Mouse (Mus musculus): ENCODE results near the gene Abhd14b. TPM values are rescaled to one million over a fixed set of nuclear protein-coding genes. Genes with fewer than 3 reads are reported as not detected.

Gene Abhd14b
- 1 to 10 TPM; 2.5 TPM for total RNA-seq (2023)

DNA sequence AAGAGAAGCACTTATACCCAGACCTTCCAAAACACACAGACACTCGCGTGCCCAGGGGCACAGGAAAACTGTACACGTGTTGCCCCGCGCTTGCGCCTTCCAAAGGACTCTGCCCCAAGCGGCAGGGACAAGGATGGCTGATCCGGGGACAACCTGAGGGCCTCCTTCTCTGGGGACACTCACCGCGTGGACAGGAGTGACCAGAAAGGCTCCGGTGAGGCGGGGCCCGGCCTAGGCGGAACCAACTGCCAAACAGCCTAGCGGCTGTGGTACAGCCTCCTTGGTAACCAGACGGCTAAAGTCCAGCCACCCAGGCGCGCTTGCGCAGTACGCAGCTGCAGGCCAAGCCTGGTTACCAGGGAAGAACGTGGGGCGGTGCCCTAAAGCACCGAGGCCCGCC lies at the start of gene Abhd14b, which contains the start of gene Abhd14a:
Gene Abhd14b, plus strand, starts transcription at position 112 of the 400 bp plus-strand sequence.
Gene Abhd14a, minus strand, starts transcription at position 331 of the 400 bp plus-strand sequence.

DNA sequence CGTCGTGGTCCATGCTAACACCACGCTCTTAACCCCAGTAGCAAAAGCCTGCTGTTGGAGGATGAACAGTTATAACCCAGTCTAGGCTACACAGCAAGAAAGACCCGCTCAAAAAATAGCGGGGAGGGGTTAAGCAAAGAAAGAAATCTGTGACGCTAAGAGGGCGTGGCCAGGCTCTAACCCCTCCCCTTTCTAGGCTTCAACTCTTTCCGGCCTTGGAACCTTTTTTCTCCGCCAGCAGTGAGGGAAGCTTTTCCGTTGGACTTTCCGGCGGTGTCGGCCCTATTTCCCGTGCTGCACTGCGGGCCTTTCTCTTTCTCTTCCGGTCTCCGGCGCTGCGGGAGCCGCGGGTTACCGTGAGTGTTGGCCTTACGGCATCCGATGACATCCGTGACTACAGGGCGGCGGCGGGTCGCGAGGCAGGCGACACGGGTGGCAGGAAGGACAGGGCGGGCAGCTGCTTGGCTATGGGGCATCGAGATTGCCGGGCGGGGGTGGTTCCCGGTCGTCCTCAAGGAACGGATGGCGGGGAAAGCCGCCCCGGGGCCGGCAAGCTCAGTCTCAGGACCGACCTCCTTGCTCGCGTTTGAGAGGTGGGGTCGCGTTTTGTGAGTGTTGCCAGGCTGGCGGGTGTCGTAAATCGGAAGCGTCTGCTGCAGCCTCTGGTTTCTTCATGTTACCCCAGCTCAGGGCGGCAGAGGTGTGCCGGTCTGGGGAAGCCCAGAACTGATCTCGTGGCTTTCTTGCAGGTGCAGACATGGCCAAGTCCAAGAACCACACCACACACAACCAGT lies 17.8 kb upstream of the Abhd14b start, which contains the start of gene Rpl29:
Gene Rpl29, plus strand, starts transcription at position 234 of the 794 bp plus-strand sequence.

DNA sequence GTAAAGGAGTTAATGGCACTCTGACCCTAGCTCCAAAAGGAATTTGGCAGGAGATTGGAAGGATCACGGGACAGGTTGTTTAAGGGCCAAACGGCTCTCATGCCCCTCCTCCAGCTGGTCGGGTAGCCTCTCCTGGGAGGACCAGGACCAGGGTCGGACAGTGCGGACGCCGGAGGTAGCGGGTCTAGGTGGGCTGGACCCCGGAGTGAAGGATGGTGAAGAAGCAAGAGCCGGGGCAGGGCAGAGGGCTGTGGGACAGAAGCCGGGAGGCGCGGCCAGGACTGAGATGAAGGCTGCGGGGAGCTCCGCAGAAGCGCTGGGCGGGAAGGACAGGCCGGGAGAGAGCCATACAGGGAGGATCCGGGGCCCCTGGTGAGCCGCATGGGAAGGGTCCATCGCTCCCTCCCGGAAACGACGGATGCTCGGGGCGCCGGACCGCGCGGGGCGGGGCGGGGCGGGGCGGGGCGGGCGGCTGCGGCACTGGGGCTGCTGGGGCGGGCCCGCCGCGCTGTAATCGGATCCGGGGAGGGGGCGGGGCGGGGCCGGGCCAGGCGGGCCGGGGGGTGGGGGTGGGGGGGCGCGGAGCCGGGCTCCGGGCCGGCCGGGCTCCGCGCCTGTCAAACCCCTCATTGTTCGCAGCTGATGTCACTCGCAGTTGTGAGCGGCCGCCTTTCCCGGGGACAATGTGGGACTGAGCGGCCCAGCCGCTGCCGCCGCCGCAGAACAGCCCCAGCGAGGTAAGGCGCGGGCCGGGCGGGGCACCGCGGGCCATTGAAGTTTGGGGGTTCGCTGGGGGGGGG lies 6.2 kb downstream of the Abhd14b start, which contains the start of gene Pcbp4:
Gene Pcbp4, plus strand, starts transcription at position 21 of the 800 bp plus-strand sequence.

DNA sequence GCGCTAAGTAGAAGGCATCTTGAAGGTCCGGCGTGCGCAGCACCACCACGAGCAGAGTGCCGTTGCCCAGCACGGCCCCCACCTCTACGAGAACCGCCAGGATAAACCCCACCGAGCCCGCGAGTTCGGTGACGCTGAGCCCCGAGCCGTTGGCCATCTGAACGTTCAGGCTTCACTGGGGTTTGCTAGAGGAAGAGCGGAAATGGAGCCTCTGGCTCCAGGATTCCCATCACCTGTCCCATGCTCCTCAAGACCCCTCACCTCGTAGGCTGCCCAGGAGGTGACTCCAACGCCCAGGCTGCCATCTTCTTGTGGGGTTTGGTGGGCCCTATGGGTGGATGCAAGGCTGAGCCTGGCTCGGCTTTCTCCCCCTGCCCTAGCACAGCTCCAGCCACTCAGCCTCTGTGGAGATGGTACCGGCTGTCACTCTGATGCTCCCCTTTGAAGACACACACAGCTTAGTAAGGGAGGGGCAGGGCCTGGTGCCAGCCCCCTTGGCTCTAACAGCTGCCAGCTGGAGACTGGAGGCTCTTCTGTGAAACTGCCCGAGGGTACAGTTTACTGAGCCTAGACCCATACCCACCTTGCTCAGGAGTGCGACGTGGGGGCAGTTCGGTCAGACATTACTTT lies 18.4 kb downstream of the Abhd14b start, which contains the start of gene Gpr62:
Gene Gpr62, minus strand, starts transcription at position 368 of the 630 bp plus-strand sequence.

DNA sequence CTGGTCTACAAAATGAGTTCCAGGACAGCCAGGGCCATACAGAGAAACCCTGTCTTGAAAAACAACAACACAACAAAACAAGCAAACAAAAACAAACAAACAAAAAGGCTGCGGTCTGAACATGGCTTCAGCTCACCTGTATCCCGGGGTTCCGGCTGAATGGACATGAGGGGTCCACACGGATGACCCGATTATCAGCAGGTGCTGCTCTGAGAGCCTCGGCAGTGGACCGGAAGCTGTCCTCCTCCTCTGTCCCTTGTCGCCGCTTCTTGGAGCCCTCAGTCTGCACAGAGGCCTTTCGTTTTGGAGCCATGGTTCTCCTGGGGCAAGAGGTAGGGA lies 28.4 kb downstream of the Abhd14b start, which contains the start of gene Rrp9:
Gene Rrp9, plus strand, starts transcription at position 301 of the 339 bp plus-strand sequence.

DNA sequence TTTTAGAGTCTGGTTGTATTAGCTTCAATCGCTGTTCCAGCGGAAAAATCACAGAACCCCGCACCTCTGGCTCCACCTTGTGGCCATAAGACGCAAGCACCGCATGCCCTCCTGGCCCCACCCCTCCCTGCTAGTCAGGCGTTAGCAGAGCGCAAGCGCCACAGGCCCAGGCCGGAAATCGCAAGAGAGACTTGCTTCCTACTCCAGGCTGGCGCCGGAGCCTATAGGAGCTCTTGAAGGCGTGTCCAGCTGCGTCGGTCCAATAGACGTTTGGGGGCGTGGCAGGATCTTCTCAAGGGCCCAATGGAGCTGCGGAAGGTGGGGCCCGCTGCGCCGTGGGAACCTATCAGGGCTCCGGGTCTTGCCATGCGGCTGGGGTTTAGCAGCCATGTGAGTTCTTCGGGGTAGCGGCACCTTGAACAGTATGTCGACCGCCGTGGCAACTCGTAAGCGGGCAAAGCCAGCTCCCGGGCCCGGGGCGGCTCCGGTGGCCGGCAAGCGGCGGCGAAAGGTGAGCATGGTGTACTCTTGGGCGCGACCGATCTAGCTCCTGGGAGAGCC lies 29.7 kb downstream of the Abhd14b start, which contains the start of gene Parp3:
Gene Parp3, minus strand, starts transcription at position 26 of the 561 bp plus-strand sequence.

DNA sequence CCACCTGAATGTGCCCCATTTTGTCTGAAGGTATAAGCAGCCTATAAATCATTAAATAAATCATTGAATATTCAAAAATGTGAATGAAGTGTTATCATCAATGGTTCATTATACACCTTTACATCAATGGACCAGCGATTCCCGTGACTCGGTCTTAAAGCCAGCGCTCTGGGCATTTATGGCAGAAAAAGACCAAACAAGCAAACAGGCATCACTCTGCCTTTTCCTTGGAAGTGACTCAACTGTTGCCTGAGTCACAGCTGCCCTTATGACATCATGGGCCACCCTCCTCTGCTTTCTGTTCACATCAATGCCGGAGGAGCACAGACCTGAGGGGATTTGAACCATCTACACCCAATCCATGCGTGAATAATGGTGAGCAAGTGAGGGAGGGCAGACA lies 52.4 kb downstream of the Abhd14b start, which contains the start of gene Iqcf1:
Gene Iqcf1, plus strand, starts transcription at position 301 of the 400 bp plus-strand sequence.

Other genes with a start within 250 kb of the Abhd14b start
- gene Ppm1m, start 247.7 kb upstream of the Abhd14b start, total RNA-seq (2023): 100 to 1,000 TPM; 143 to 146 TPM
- 100 to 1,000 TPM; 168 to 177 TPM for gene Twf2, start 244.4 kb upstream of the Abhd14b start, total RNA-seq (2023)
- 10 to 100 TPM; 12.3 to 18.3 TPM for gene Tlr9, start 224.9 kb upstream of the Abhd14b start, total RNA-seq (2023)
- 100 to 1,000 TPM; 184 to 213 TPM for gene Alas1, start 198.8 kb upstream of the Abhd14b start, total RNA-seq (2023)
- 10 to 100 TPM; 14.6 to 15.2 TPM for gene Poc1a, start 166.4 kb upstream of the Abhd14b start, total RNA-seq (2023)
- 10 to 100 TPM; 23.1 to 29.5 TPM for gene Dusp7, start 78.8 kb upstream of the Abhd14b start, total RNA-seq (2023)
- gene Rpl29, start 18.0 kb upstream of the Abhd14b start, total RNA-seq (2023): 100 to 1,000 TPM; 362 to 383 TPM
- gene Acy1, start 9.1 kb upstream of the Abhd14b start, total RNA-seq (2023): 1 to 10 TPM; 5.0 to 5.1 TPM
- 1 to 10 TPM; 2.7 to 3.0 TPM for gene Abhd14a, start 219 bp downstream of the Abhd14b start, total RNA-seq (2023)
- gene Pcbp4, start 5.8 kb downstream of the Abhd14b start, total RNA-seq (2023): 1 to 10 TPM in 1 of 2 experiments, under 1 TPM in 1; 0.71 to 1.5 TPM
- gene Gpr62, start 18.5 kb downstream of the Abhd14b start, total RNA-seq (2023): not detected
- 10 to 100 TPM in 1 of 2 experiments, 1 to 10 TPM in 1; 7.8 to 10.9 TPM for gene Rrp9, start 28.5 kb downstream of the Abhd14b start, total RNA-seq (2023)
- gene Parp3, start 29.5 kb downstream of the Abhd14b start, total RNA-seq (2023): 10 to 100 TPM; 20.3 to 20.6 TPM
- not detected for gene Iqcf1, start 52.5 kb downstream of the Abhd14b start, total RNA-seq (2023)
- not detected for gene Iqcf5, start 67.1 kb downstream of the Abhd14b start, total RNA-seq (2023)
- gene Iqcf3, start 114.2 kb downstream of the Abhd14b start, total RNA-seq (2023): not detected
- not detected for gene Iqcf4, start 123.5 kb downstream of the Abhd14b start, total RNA-seq (2023)
- gene Iqcf6, start 179.1 kb downstream of the Abhd14b start, total RNA-seq (2023): not detected
- gene Grm2, start 208.6 kb downstream of the Abhd14b start, total RNA-seq (2023): not detected
- gene Tex264, start 238.5 kb downstream of the Abhd14b start, total RNA-seq (2023): 10 to 100 TPM in 1 of 2 experiments, 1 to 10 TPM in 1; 7.2 to 15.3 TPM